ENCODE assay signal across 25 mouse cellular contexts in the genomic region with DNA sequence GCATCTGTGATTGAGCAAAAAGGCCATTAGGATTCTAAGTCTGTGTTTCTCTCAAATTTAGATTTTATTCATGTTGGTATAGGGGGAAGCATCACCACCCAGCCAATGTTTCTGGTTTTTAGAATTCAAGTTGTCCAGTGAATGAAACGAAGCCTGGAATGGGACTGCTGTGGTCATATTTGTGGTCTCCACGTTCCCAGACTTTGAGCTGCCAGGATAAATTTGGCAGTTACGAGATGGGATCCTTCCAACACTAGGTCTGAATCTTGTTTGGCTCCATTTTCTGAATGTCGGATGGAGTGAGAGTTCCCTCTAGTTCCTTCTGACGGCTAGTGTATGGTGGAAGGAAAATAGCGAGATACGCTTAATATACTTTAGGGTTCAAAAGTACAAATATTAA.
DNase-seq lines count a peak whose midpoint lies in the region; ATAC-seq lines count a peak whose summit lies in the region.
"Had no signal": no experiment of that assay in that cellular context is flagged by ENCODE, and none has a peak within 500 bp of the region (broad histone marks: within the 10 kb centered on the region; RNA-seq: fewer than 3 reads in every experiment).

No protein-coding gene starts in this region.

- H3K4me2 ChIP-seq in heart, embryonic 12.5 days, result no peak overlapping the region
- H3K4me2 ChIP-seq in lung, embryonic 16.5 days (ENCODE audit: low read depth, low read length), result no peak overlapping the region
- no peak overlapping the region for H3K4me2 ChIP-seq in hindbrain, embryonic 11.5 days (replicated peaks; ENCODE audit: low read depth, low read length)
- H3K4me2 ChIP-seq: embryonic facial prominence, embryonic 13.5 days; forebrain, embryonic 15.5 days; heart, embryonic 13.5 days; limb, embryonic 12.5 days; liver, embryonic 12.5 days; lung, embryonic 15.5 days had no signal

- no peaks in the 10 kb centered on the region for H3K36me3 ChIP-seq in heart, embryonic 12.5 days
- no peaks in the 10 kb centered on the region for H3K36me3 ChIP-seq in lung, embryonic 16.5 days (ENCODE audit: control insufficient read depth, insufficient read depth, low read length)
- no peaks in the 10 kb centered on the region for H3K36me3 ChIP-seq in hindbrain, embryonic 11.5 days (ENCODE audit: control insufficient read depth, insufficient read depth, low read length)
- H3K36me3 ChIP-seq: embryonic facial prominence, embryonic 13.5 days; forebrain, embryonic 15.5 days; heart, embryonic 13.5 days; hindbrain, embryonic 10.5 days; limb, embryonic 12.5 days; liver, embryonic 12.5 days; lung, embryonic 15.5 days had no signal

- H3K9me3 ChIP-seq in heart, embryonic 12.5 days (replicated peaks), result no peaks in the 10 kb centered on the region
- no peaks in the 10 kb centered on the region for H3K9me3 ChIP-seq in lung, embryonic 16.5 days (ENCODE audit: control insufficient read depth, low read length)
- no peaks in the 10 kb centered on the region for H3K9me3 ChIP-seq in hindbrain, embryonic 11.5 days (ENCODE audit: control insufficient read depth, low read length)
- H3K9me3 ChIP-seq: embryonic facial prominence, embryonic 13.5 days; forebrain, embryonic 15.5 days; heart, embryonic 13.5 days; hindbrain, embryonic 10.5 days; limb, embryonic 12.5 days; liver, embryonic 12.5 days; lung, embryonic 15.5 days had no signal

- H3K4me3 ChIP-seq in heart, embryonic 12.5 days, result no peak overlapping the region
- H3K4me3 ChIP-seq in lung, embryonic 16.5 days (ENCODE audit: low read length), result no peak overlapping the region
- no peak overlapping the region for H3K4me3 ChIP-seq in hindbrain, embryonic 11.5 days (ENCODE audit: low read depth, low read length)
- H3K4me3 ChIP-seq: embryonic facial prominence, embryonic 13.5 days; forebrain, embryonic 15.5 days; heart, embryonic 13.5 days; hindbrain, embryonic 10.5 days; layer of hippocampus, adult 2 months; limb, embryonic 12.5 days; liver, embryonic 12.5 days; lung, embryonic 15.5 days had no signal

- no peak overlapping the region for H3K27ac ChIP-seq in heart, embryonic 12.5 days (ENCODE audit: poor library complexity, severe bottlenecking)
- no peak overlapping the region for H3K27ac ChIP-seq in lung, embryonic 16.5 days (ENCODE audit: low read length)
- H3K27ac ChIP-seq in hindbrain, embryonic 11.5 days (ENCODE audit: low read depth, low read length), result no peak overlapping the region
- H3K27ac ChIP-seq: embryonic facial prominence, embryonic 13.5 days; forebrain, embryonic 15.5 days; heart, embryonic 13.5 days; hindbrain, embryonic 10.5 days; hindbrain, postnatal 0 days; layer of hippocampus, adult 2 months; limb, embryonic 12.5 days; liver, embryonic 12.5 days; lung, embryonic 15.5 days had no signal

- DNase-seq in heart, adult 18-20 months, result peak; percentile 18 to 21
- DNase-seq in lung, adult 18-20 months, result no peak
- DNase-seq in NIH3T3 (ENCODE audit: low read depth), result peak; percentile 38
- peak; percentile 4 to 23 for DNase-seq in heart, postnatal 14 days
- no peak for DNase-seq in hindbrain, embryonic 11.5 days (ENCODE audit: low spot score)
- DNase-seq: adrenal gland, postnatal 36 days; cerebellum, postnatal 25 days; gastrocnemius, postnatal 14 days; kidney, postnatal 25 days; layer of hippocampus, postnatal 36 days; midbrain, embryonic 14.5 days; thymus, adult 18-20 months; thymus, postnatal 4 days had no signal

- intact Hi-C loops in heart, postnatal 14 days (cut with DNase I), result no loop called here

- no peak for ATAC-seq in heart, embryonic 12.5 days (ENCODE audit: insufficient number of reproducible peaks, low FRiP score)
- ATAC-seq in lung, embryonic 16.5 days (ENCODE audit: low read depth), result peak; percentile 15; the same call in 1 of the 2 replicates
- ATAC-seq in hindbrain, embryonic 11.5 days (ENCODE audit: low FRiP score), result no peak
- ATAC-seq: forebrain, embryonic 15.5 days; hindbrain, postnatal 0 days; intestine, postnatal 0 days; liver, embryonic 12.5 days had no signal

- H3K4me1 ChIP-seq in heart, embryonic 12.5 days (replicated peaks), result no peaks in the 10 kb centered on the region
- no peaks in the 10 kb centered on the region for H3K4me1 ChIP-seq in lung, embryonic 16.5 days (replicated peaks; ENCODE audit: control insufficient read depth, insufficient read depth, low read length)
- no peaks in the 10 kb centered on the region for H3K4me1 ChIP-seq in hindbrain, embryonic 11.5 days (replicated peaks; ENCODE audit: control insufficient read depth, insufficient read depth, low read length)
- H3K4me1 ChIP-seq: embryonic facial prominence, embryonic 13.5 days; forebrain, embryonic 15.5 days; heart, embryonic 13.5 days; hindbrain, embryonic 10.5 days; limb, embryonic 12.5 days; liver, embryonic 12.5 days; lung, embryonic 15.5 days had no signal

- H3K27me3 ChIP-seq in heart, embryonic 12.5 days (replicated peaks), result no peaks in the 10 kb centered on the region
- H3K27me3 ChIP-seq in lung, embryonic 16.5 days (ENCODE audit: control insufficient read depth, insufficient read depth, low read depth, low read length), result no peaks in the 10 kb centered on the region
- no peaks in the 10 kb centered on the region for H3K27me3 ChIP-seq in hindbrain, embryonic 11.5 days (ENCODE audit: control insufficient read depth, insufficient read depth, low read length)
- H3K27me3 ChIP-seq: embryonic facial prominence, embryonic 13.5 days; forebrain, embryonic 15.5 days; heart, embryonic 13.5 days; limb, embryonic 12.5 days; liver, embryonic 12.5 days; lung, embryonic 15.5 days had no signal

- H3K9ac ChIP-seq in heart, embryonic 12.5 days, result no peak overlapping the region
- no peak overlapping the region for H3K9ac ChIP-seq in lung, embryonic 16.5 days (ENCODE audit: low read length)
- H3K9ac ChIP-seq in hindbrain, embryonic 11.5 days (ENCODE audit: low read depth, low read length), result no peak overlapping the region
- H3K9ac ChIP-seq: embryonic facial prominence, embryonic 13.5 days; forebrain, embryonic 15.5 days; heart, embryonic 13.5 days; limb, embryonic 12.5 days; liver, embryonic 12.5 days; lung, embryonic 15.5 days had no signal

- 82% methylated on average over 7 of the region's 7 CpGs for WGBS in heart, embryonic 12.5 days
- WGBS in lung, embryonic 16.5 days, result 61% methylated on average over 7 of the region's 7 CpGs
- 91% methylated on average over 7 of the region's 7 CpGs for WGBS in hindbrain, embryonic 11.5 days

Comparison
In these comparisons a context has a peak if more than half of its experiments do, and no peak if none do; other contexts are left out.
1. DNase-seq: peak in heart, adult 18-20 months (2 of 2), NIH3T3 (single experiment) and heart, postnatal 14 days (2 of 2); none in lung, adult 18-20 months (0 of 2) and hindbrain, embryonic 11.5 days (single experiment).